Mouse (Mus musculus): Measurements from ENCODE around the gene Zic1. TPM values are rescaled to one million over a fixed set of nuclear protein-coding genes. Genes with fewer than 3 reads are reported as not detected.

Gene Zic1
- polyA plus RNA-seq, 1 experiment from 2014 or later: not detected

GRCm38 (mm10) chr9:91355629-91356352 lies 9.8 kb downstream of the Zic1 start:
- Histone ChIP-seq H3K4me3 (peak overlapping the region; percentile 7; the same call in 1 of the 2 replicates), H3K27me3 (replicated peaks) (peaks cover 84% of the 10 kb centered on the region), H3K36me3 (no peaks in the 10 kb centered on the region), H3K9me3 (replicated peaks) (no peaks in the 10 kb centered on the region), H3K4me1 (no peaks in the 10 kb centered on the region), H3K27ac (no peak overlapping the region), H3K4me2 (peak overlapping the region; percentile 36; the same call in 1 of the 2 replicates), H3K9ac (no peak overlapping the region)
- no peak for ATAC-seq
- 1% methylated on average over 29 of the region's 35 CpGs for WGBS (ENCODE audit: insufficient replicate concordance)

GRCm38 (mm10) chr9:91355270-91355589 lies 10.4 kb downstream of the Zic1 start:
- H3K27ac ChIP-seq: no peak overlapping the region
- peaks cover 86% of the 10 kb centered on the region for H3K27me3 ChIP-seq (replicated peaks)
- no peaks in the 10 kb centered on the region for H3K36me3 ChIP-seq
- 2% methylated on average over 7 of the region's 7 CpGs for WGBS (ENCODE audit: insufficient replicate concordance)
- H3K9ac ChIP-seq: no peak overlapping the region
- no peaks in the 10 kb centered on the region for H3K9me3 ChIP-seq (replicated peaks)
- H3K4me2 ChIP-seq: peak overlapping the region; percentile 36; the same call in 1 of the 2 replicates
- no peak for ATAC-seq
- H3K4me3 ChIP-seq: no peak overlapping the region
- no peaks in the 10 kb centered on the region for H3K4me1 ChIP-seq

- Histone ChIP-seq H3K4me2 (no peak overlapping the region), H3K27me3 (replicated peaks) (peaks cover 87% of the 10 kb centered on the region), H3K27ac (no peak overlapping the region), H3K36me3 (no peaks in the 10 kb centered on the region), H3K4me1 (no peaks in the 10 kb centered on the region), H3K9ac (no peak overlapping the region), H3K9me3 (replicated peaks) (no peaks in the 10 kb centered on the region), H3K4me3 (no peak overlapping the region)
- WGBS (ENCODE audit: insufficient replicate concordance): 9% methylated on average over 22 of the region's 22 CpGs
- no peak for ATAC-seq
These were observed 11.0 kb downstream of the Zic1 start for GRCm38 (mm10) chr9:91354434-91355269.

- no peak for ATAC-seq
- H3K27me3 ChIP-seq (replicated peaks): peaks cover 82% of the 10 kb centered on the region
- 5% methylated on average over 35 of the region's 37 CpGs for WGBS (ENCODE audit: insufficient replicate concordance)
These were observed 11.8 kb downstream of the Zic1 start for GRCm38 (mm10) chr9:91353551-91354433.

GRCm38 (mm10) chr9:91352786-91353185 lies 12.8 kb downstream of the Zic1 start:
- Histone ChIP-seq H3K27ac (no peak overlapping the region), H3K4me3 (no peak overlapping the region), H3K4me1 (no peaks in the 10 kb centered on the region), H3K9me3 (replicated peaks) (no peaks in the 10 kb centered on the region), H3K36me3 (no peaks in the 10 kb centered on the region), H3K4me2 (no peak overlapping the region), H3K27me3 (replicated peaks) (peaks cover 82% of the 10 kb centered on the region), H3K9ac (no peak overlapping the region)
- 2% methylated on average over 15 of the region's 15 CpGs for WGBS (ENCODE audit: insufficient replicate concordance)
- ATAC-seq: no peak

More at GRCm38 (mm10) chr9:91353551-91354433, 11.8 kb downstream of the Zic1 start:
- H3K4me3 ChIP-seq: no peak overlapping the region
- H3K27ac ChIP-seq: no peak overlapping the region
- no peaks in the 10 kb centered on the region for H3K4me1 ChIP-seq
- no peaks in the 10 kb centered on the region for H3K9me3 ChIP-seq (replicated peaks)
- no peaks in the 10 kb centered on the region for H3K36me3 ChIP-seq
- no peak overlapping the region for H3K9ac ChIP-seq
- H3K4me2 ChIP-seq: no peak overlapping the region

GRCm38 (mm10) chr9:91351961-91352411 lies 13.6 kb downstream of the Zic1 start:
- H3K4me1 ChIP-seq: no peaks in the 10 kb centered on the region
- H3K4me2 ChIP-seq: no peak overlapping the region
- 4% methylated on average over 13 of the region's 13 CpGs for whole genome bisulfite sequencing (ENCODE audit: insufficient replicate concordance)
- peaks cover 79% of the 10 kb centered on the region for H3K27me3 ChIP-seq (replicated peaks)
- no peak overlapping the region for H3K27ac ChIP-seq
- no peak overlapping the region for H3K9ac ChIP-seq
- no peak for ATAC-seq
- no peaks in the 10 kb centered on the region for H3K36me3 ChIP-seq
- no peak overlapping the region for H3K4me3 ChIP-seq
- H3K9me3 ChIP-seq (replicated peaks): no peaks in the 10 kb centered on the region

GRCm38 (mm10) chr9:91351361-91351760 lies 14.2 kb downstream of the Zic1 start:
- H3K27ac ChIP-seq: no peak overlapping the region
- no peaks in the 10 kb centered on the region for H3K4me1 ChIP-seq
- 4% methylated on average over 5 of the region's 5 CpGs for WGBS (ENCODE audit: insufficient replicate concordance)
- no peak overlapping the region for H3K4me2 ChIP-seq
- H3K9me3 ChIP-seq (replicated peaks): no peaks in the 10 kb centered on the region
- no peak overlapping the region for H3K9ac ChIP-seq
- peaks cover 73% of the 10 kb centered on the region for H3K27me3 ChIP-seq (replicated peaks)
- no peak overlapping the region for H3K4me3 ChIP-seq
- no peak for ATAC-seq
- H3K36me3 ChIP-seq: no peaks in the 10 kb centered on the region

GRCm38 (mm10) chr9:91350861-91351291 lies 14.7 kb downstream of the Zic1 start:
- Histone ChIP-seq H3K4me2 (no peak overlapping the region), H3K36me3 (no peaks in the 10 kb centered on the region), H3K9ac (no peak overlapping the region), H3K27ac (no peak overlapping the region), H3K4me3 (no peak overlapping the region), H3K9me3 (replicated peaks) (no peaks in the 10 kb centered on the region), H3K4me1 (no peaks in the 10 kb centered on the region), H3K27me3 (replicated peaks) (peaks cover 68% of the 10 kb centered on the region)
- ATAC-seq: no peak
- 2% methylated on average over 14 of the region's 14 CpGs for WGBS (ENCODE audit: insufficient replicate concordance)

GRCm38 (mm10) chr9:91350211-91350791 lies 15.3 kb downstream of the Zic1 start:
- H3K9ac ChIP-seq: no peak overlapping the region
- no peaks in the 10 kb centered on the region for H3K4me1 ChIP-seq
- no peaks in the 10 kb centered on the region for H3K36me3 ChIP-seq
- 5% methylated on average over 16 of the region's 16 CpGs for WGBS (ENCODE audit: insufficient replicate concordance)
- H3K4me3 ChIP-seq: no peak overlapping the region
- H3K4me2 ChIP-seq: no peak overlapping the region
- no peak for ATAC-seq
- H3K27ac ChIP-seq: no peak overlapping the region
- H3K9me3 ChIP-seq (replicated peaks): no peaks in the 10 kb centered on the region
- H3K27me3 ChIP-seq (replicated peaks): peaks cover 62% of the 10 kb centered on the region

GRCm38 (mm10) chr9:91348746-91349145 lies 16.9 kb downstream of the Zic1 start:
- Histone ChIP-seq H3K9me3 (replicated peaks) (no peaks in the 10 kb centered on the region), H3K36me3 (no peaks in the 10 kb centered on the region), H3K27me3 (replicated peaks) (peaks cover 46% of the 10 kb centered on the region), H3K4me1 (no peaks in the 10 kb centered on the region), H3K27ac (no peak overlapping the region), H3K4me3 (no peak overlapping the region), H3K9ac (no peak overlapping the region), H3K4me2 (no peak overlapping the region)
- 29% methylated on average over 1 of the region's 1 CpGs for WGBS (ENCODE audit: insufficient replicate concordance)
- no peak for ATAC-seq

GRCm38 (mm10) chr9:91347591-91347990 lies 18.0 kb downstream of the Zic1 start:
- H3K4me1 ChIP-seq: no peaks in the 10 kb centered on the region
- H3K4me2 ChIP-seq: no peak overlapping the region
- ATAC-seq: no peak
- peaks cover 35% of the 10 kb centered on the region for H3K27me3 ChIP-seq (replicated peaks)
- no peak overlapping the region for H3K9ac ChIP-seq
- no peaks in the 10 kb centered on the region for H3K9me3 ChIP-seq (replicated peaks)
- H3K4me3 ChIP-seq: no peak overlapping the region
- H3K27ac ChIP-seq: no peak overlapping the region
- WGBS (ENCODE audit: insufficient replicate concordance): 47% methylated on average over 2 of the region's 2 CpGs
- no peaks in the 10 kb centered on the region for H3K36me3 ChIP-seq
